Mouse (Mus musculus) T-cell, adult 2 months (primary cell): ENCODE data around the gene Gm20696.
A peak's percentile ranks its signal among the peaks of the same experiment; 100 is the strongest.

Experiments used
- DNase-seq: peaks from one replicate; pipeline ENCODE4 v3.0.0; 2022; ENCODE audit warnings: low spot score

Gene Gm20696

GRCm38 (mm10) chr6:99625306-99625705, 41.3 kb downstream of the Gm20696 start:
- DNase-seq, result no peak

GRCm38 (mm10) chr6:99624542-99624941, 42.1 kb downstream of the Gm20696 start:
- no peak for DNase-seq

- no peak for DNase-seq
Observed at GRCm38 (mm10) chr6:99623641-99624040, 43.0 kb downstream of the Gm20696 start.

- no peak for DNase-seq
Observed at GRCm38 (mm10) chr6:99621167-99621566, 45.4 kb downstream of the Gm20696 start.

- DNase-seq, result no peak
Observed at GRCm38 (mm10) chr6:99620471-99620870, 46.1 kb downstream of the Gm20696 start.

- DNase-seq, result no peak
Observed at GRCm38 (mm10) chr6:99619964-99620363, 46.6 kb downstream of the Gm20696 start.

GRCm38 (mm10) chr6:99619466-99619865, 47.1 kb downstream of the Gm20696 start:
- DNase-seq, result no peak

- no peak for DNase-seq
Observed at GRCm38 (mm10) chr6:99617867-99618266, 48.7 kb downstream of the Gm20696 start.

GRCm38 (mm10) chr6:99617415-99617814, 49.2 kb downstream of the Gm20696 start:
- DNase-seq, result no peak

GRCm38 (mm10) chr6:99615272-99615751, 51.3 kb downstream of the Gm20696 start:
- DNase-seq, result no peak

- DNase-seq, result no peak
Observed at GRCm38 (mm10) chr6:99614566-99615271, 51.9 kb downstream of the Gm20696 start.

GRCm38 (mm10) chr6:99611866-99612265, 54.7 kb downstream of the Gm20696 start:
- DNase-seq, result no peak

- peak; percentile 14 for DNase-seq
Observed at GRCm38 (mm10) chr6:99610454-99611427, 55.9 kb downstream of the Gm20696 start.

GRCm38 (mm10) chr6:99606079-99606478, 60.5 kb downstream of the Gm20696 start:
- DNase-seq, result no peak

GRCm38 (mm10) chr6:99604758-99605157, 61.8 kb downstream of the Gm20696 start:
- no peak for DNase-seq

- DNase-seq, result no peak
Observed at GRCm38 (mm10) chr6:99602434-99602833, 64.2 kb downstream of the Gm20696 start.

GRCm38 (mm10) chr6:99600886-99601285, 65.7 kb downstream of the Gm20696 start:
- DNase-seq, result no peak

- DNase-seq, result peak; percentile 43
Observed at GRCm38 (mm10) chr6:99600168-99600793, 66.3 kb downstream of the Gm20696 start.

- no peak for DNase-seq
Observed at GRCm38 (mm10) chr6:99599651-99600050, 66.9 kb downstream of the Gm20696 start.

GRCm38 (mm10) chr6:99599229-99599628, 67.4 kb downstream of the Gm20696 start:
- DNase-seq, result no peak

- DNase-seq, result no peak
Observed at GRCm38 (mm10) chr6:99577040-99577439, 89.6 kb downstream of the Gm20696 start.

GRCm38 (mm10) chr6:99575633-99576032, 91.0 kb downstream of the Gm20696 start:
- no peak for DNase-seq
